Mouse (Mus musculus): ENCODE data around the gene Ssr2. TPM values are rescaled to one million over a fixed set of nuclear protein-coding genes. Genes with fewer than 3 reads are reported as not detected.

The Ssr2 gene
- total RNA-seq, 1 experiment, result 827 TPM

GRCm38 (mm10) chr3:88536103-88536930 is 39.4 kb upstream of the Ssr2 start:
- H3K36me3 ChIP-seq (ENCODE audit: control insufficient read depth, insufficient read depth, low read length, poor library complexity, severe bottlenecking), result peaks cover 23% of the 10 kb centered on the region
- peak overlapping the region; percentile 22 for H3K9ac ChIP-seq (ENCODE audit: insufficient read depth, low read depth, low read length, poor library complexity, severe bottlenecking)
- H3K4me1 ChIP-seq (ENCODE audit: control insufficient read depth in 2 of 2, insufficient read depth in 2 of 2, low read length in 2 of 2, poor library complexity in 1 of 2), result peaks cover 5 to 41% of the 10 kb centered on the region in 2 experiments
- H3K9me3 ChIP-seq (ENCODE audit: control insufficient read depth, insufficient read depth, low read depth, low read length), result no peaks in the 10 kb centered on the region
- TF ChIP-seq CHD2 (IDR thresholded peaks at IDR 0.05; ENCODE audit: low read depth, low read length) (no peak), ZNF384 (IDR thresholded peaks at IDR 0.05; ENCODE audit: low read depth, low read length) (no peak), MAFK (IDR thresholded peaks at IDR 0.05; ENCODE audit: insufficient read depth, low read depth, low read length) (no peak), HCFC1 (IDR thresholded peaks at IDR 0.05; ENCODE audit: borderline replicate concordance, insufficient read depth, low read length) (no peak), ZC3H11A (IDR thresholded peaks at IDR 0.05; ENCODE audit: borderline replicate concordance, low read depth, low read length) (no peak)
- in situ Hi-C loops (cut with MboI; ENCODE audit: low sequenced_read_pairs in 2 of 2, unreplicated experiment in 2 of 2), result no loop called here
- no peak overlapping the region for H3K27ac ChIP-seq (ENCODE audit: insufficient read depth, low read depth, low read length, poor library complexity, severe bottlenecking)
- no peak for DNase-seq (ENCODE audit: low read depth, low spot score)
- peak overlapping the region; percentile 41 to 54 for H3K4me3 ChIP-seq (ENCODE audit: insufficient read depth in 1 of 2, low read depth in 1 of 2, low read length in 2 of 2, poor library complexity in 1 of 2, severe bottlenecking in 1 of 2)

GRCm38 (mm10) chr3:88537146-88537545 is 38.5 kb upstream of the Ssr2 start:
- Histone ChIP-seq H3K9ac (ENCODE audit: insufficient read depth, low read depth, low read length, poor library complexity, severe bottlenecking) (no peak overlapping the region), H3K36me3 (ENCODE audit: control insufficient read depth, insufficient read depth, low read length, poor library complexity, severe bottlenecking) (peaks cover 25% of the 10 kb centered on the region), H3K9me3 (ENCODE audit: control insufficient read depth, insufficient read depth, low read depth, low read length) (no peaks in the 10 kb centered on the region), H3K4me3 (ENCODE audit: insufficient read depth in 1 of 2, low read depth in 1 of 2, low read length in 2 of 2, poor library complexity in 1 of 2, severe bottlenecking in 1 of 2) (peak overlapping the region; percentile 41 to 54), H3K27ac (ENCODE audit: insufficient read depth, low read depth, low read length, poor library complexity, severe bottlenecking) (no peak overlapping the region), H3K4me1 (ENCODE audit: control insufficient read depth in 2 of 2, insufficient read depth in 2 of 2, low read length in 2 of 2, poor library complexity in 1 of 2) (peaks cover 5 to 43% of the 10 kb centered on the region in 2 experiments)
- no peak for TF ChIP-seq ZNF384 (IDR thresholded peaks at IDR 0.05; ENCODE audit: low read depth, low read length)
- TF ChIP-seq ZC3H11A (IDR thresholded peaks at IDR 0.05; ENCODE audit: borderline replicate concordance, low read depth, low read length), result no peak
- no peak for TF ChIP-seq CHD2 (IDR thresholded peaks at IDR 0.05; ENCODE audit: low read depth, low read length)
- in situ Hi-C loops (cut with MboI; ENCODE audit: low sequenced_read_pairs in 2 of 2, unreplicated experiment in 2 of 2), result no loop called here
- DNase-seq (ENCODE audit: low read depth, low spot score), result no peak

GRCm38 (mm10) chr3:88538271-88539145 is 37.2 kb upstream of the Ssr2 start:
- H3K36me3 ChIP-seq (ENCODE audit: control insufficient read depth, insufficient read depth, low read length, poor library complexity, severe bottlenecking), result peaks cover 25% of the 10 kb centered on the region
- H3K9ac ChIP-seq (ENCODE audit: insufficient read depth, low read depth, low read length, poor library complexity, severe bottlenecking), result no peak overlapping the region
- H3K9me3 ChIP-seq (ENCODE audit: control insufficient read depth, insufficient read depth, low read depth, low read length), result no peaks in the 10 kb centered on the region
- H3K4me1 ChIP-seq (ENCODE audit: control insufficient read depth in 2 of 2, insufficient read depth in 2 of 2, low read length in 2 of 2, poor library complexity in 1 of 2), result peaks cover 5 to 45% of the 10 kb centered on the region in 2 experiments
- H3K4me3 ChIP-seq (ENCODE audit: insufficient read depth in 1 of 2, low read depth in 1 of 2, low read length in 2 of 2, poor library complexity in 1 of 2, severe bottlenecking in 1 of 2), result no peak overlapping the region
- TF ChIP-seq CHD2 (IDR thresholded peaks at IDR 0.05; ENCODE audit: low read depth, low read length) (no peak), HCFC1 (IDR thresholded peaks at IDR 0.05; ENCODE audit: borderline replicate concordance, insufficient read depth, low read length) (no peak), MAFK (IDR thresholded peaks at IDR 0.05; ENCODE audit: insufficient read depth, low read depth, low read length) (no peak), ZNF384 (IDR thresholded peaks at IDR 0.05; ENCODE audit: low read depth, low read length) (no peak), ZC3H11A (IDR thresholded peaks at IDR 0.05; ENCODE audit: borderline replicate concordance, low read depth, low read length) (no peak)
- in situ Hi-C loops (cut with MboI; ENCODE audit: low sequenced_read_pairs in 2 of 2, unreplicated experiment in 2 of 2), result no loop called here
- H3K27ac ChIP-seq (ENCODE audit: insufficient read depth, low read depth, low read length, poor library complexity, severe bottlenecking), result peak overlapping the region; percentile 34; the same call in 1 of the 2 replicates
- DNase-seq (ENCODE audit: low read depth, low spot score), result no peak

GRCm38 (mm10) chr3:88539397-88539796 is 36.3 kb upstream of the Ssr2 start:
- no peak for DNase-seq (ENCODE audit: low read depth, low spot score)
- no peak overlapping the region for H3K9ac ChIP-seq (ENCODE audit: insufficient read depth, low read depth, low read length, poor library complexity, severe bottlenecking)
- TF ChIP-seq MAFK (IDR thresholded peaks at IDR 0.05; ENCODE audit: insufficient read depth, low read depth, low read length) (no peak), CHD2 (IDR thresholded peaks at IDR 0.05; ENCODE audit: low read depth, low read length) (no peak), HCFC1 (IDR thresholded peaks at IDR 0.05; ENCODE audit: borderline replicate concordance, insufficient read depth, low read length) (no peak), ZNF384 (IDR thresholded peaks at IDR 0.05; ENCODE audit: low read depth, low read length) (no peak), ZC3H11A (IDR thresholded peaks at IDR 0.05; ENCODE audit: borderline replicate concordance, low read depth, low read length) (no peak)
- H3K36me3 ChIP-seq (ENCODE audit: control insufficient read depth, insufficient read depth, low read length, poor library complexity, severe bottlenecking), result peaks cover 25% of the 10 kb centered on the region
- in situ Hi-C loops (cut with MboI; ENCODE audit: low sequenced_read_pairs in 2 of 2, unreplicated experiment in 2 of 2), result no loop called here
- no peak overlapping the region for H3K4me3 ChIP-seq (ENCODE audit: insufficient read depth in 1 of 2, low read depth in 1 of 2, low read length in 2 of 2, poor library complexity in 1 of 2, severe bottlenecking in 1 of 2)
- H3K9me3 ChIP-seq (ENCODE audit: control insufficient read depth, insufficient read depth, low read depth, low read length), result no peaks in the 10 kb centered on the region
- no peak overlapping the region; the same call in 1 of the 2 replicates for H3K27ac ChIP-seq (ENCODE audit: insufficient read depth, low read depth, low read length, poor library complexity, severe bottlenecking)
- peaks cover 5 to 40% of the 10 kb centered on the region in 2 experiments for H3K4me1 ChIP-seq (ENCODE audit: control insufficient read depth in 2 of 2, insufficient read depth in 2 of 2, low read length in 2 of 2, poor library complexity in 1 of 2)

Measured in ES-E14 (cell line).